Mouse (Mus musculus): ENCODE results near the gene Tmem50a. TPM values are rescaled to one million over a fixed set of nuclear protein-coding genes. Genes with fewer than 3 reads are reported as not detected.
A peak's percentile ranks its signal among the peaks of the same experiment; 100 is the strongest.

Gene Tmem50a
- polyA plus RNA-seq, 1 experiment from 2014 or later = 224 TPM

DNA sequence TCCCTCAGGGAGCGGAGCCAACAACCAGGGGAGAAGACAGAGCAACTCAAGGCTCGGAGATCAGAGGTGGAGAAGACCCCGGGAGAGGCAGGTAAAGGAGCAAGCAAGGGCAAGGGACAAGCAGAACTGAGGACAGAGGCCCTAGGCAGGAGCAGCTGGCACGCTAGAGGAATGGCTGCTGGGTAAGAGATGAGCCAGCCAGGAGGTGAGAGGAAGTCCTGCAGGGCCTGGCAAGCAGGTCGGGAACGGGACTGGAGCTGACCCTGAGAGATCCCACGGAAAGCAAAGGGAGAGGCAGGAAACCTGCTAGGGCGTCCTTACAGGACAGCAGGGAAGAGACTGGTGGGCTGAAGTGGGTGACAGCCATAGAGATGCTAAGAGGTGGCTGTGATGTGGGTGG lies 13.7 kb downstream of the Tmem50a start:
- 91% methylated on average over 8 of the region's 8 CpGs for WGBS
- no peaks in the 10 kb centered on the region for H3K9me3 ChIP-seq
- no peaks in the 10 kb centered on the region for H3K4me1 ChIP-seq (replicated peaks)
- H3K36me3 ChIP-seq = peaks cover 100% of the 10 kb centered on the region
- no peak for ATAC-seq (ENCODE audit: low read depth)
- no peak overlapping the region for H3K9ac ChIP-seq
- H3K27ac ChIP-seq (replicated peaks) = no peak overlapping the region
- H3K4me3 ChIP-seq = no peak overlapping the region
- H3K4me2 ChIP-seq = no peak overlapping the region
- H3K27me3 ChIP-seq = no peaks in the 10 kb centered on the region

DNA sequence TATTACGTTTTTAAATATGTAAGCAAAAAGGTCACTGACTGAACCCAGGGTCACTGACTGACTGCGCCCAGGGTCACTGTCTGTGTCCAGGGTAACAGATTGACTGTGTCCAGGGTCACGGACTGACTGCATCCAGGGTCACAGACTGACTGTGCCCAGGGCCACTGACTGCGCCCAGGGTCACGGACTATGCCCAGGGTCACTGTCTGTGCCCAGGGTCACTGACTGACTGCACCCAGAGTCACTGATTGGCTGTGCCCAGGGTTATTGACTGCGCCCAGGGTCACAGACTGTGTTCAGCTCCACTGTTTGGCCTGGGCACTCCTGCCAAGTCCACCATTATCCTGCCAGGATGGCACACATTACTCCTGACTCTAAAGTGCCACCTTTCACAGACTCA lies 17.6 kb downstream of the Tmem50a start:
- H3K27ac ChIP-seq (replicated peaks) = no peak overlapping the region
- no peak overlapping the region for H3K9ac ChIP-seq
- H3K27me3 ChIP-seq = no peaks in the 10 kb centered on the region
- no peaks in the 10 kb centered on the region for H3K9me3 ChIP-seq
- no peak overlapping the region for H3K4me2 ChIP-seq
- no peak for ATAC-seq (ENCODE audit: low read depth)
- 89% methylated on average over 6 of the region's 6 CpGs for WGBS
- H3K4me1 ChIP-seq (replicated peaks) = no peaks in the 10 kb centered on the region
- no peak overlapping the region for H3K4me3 ChIP-seq
- H3K36me3 ChIP-seq = peaks cover 79% of the 10 kb centered on the region

DNA sequence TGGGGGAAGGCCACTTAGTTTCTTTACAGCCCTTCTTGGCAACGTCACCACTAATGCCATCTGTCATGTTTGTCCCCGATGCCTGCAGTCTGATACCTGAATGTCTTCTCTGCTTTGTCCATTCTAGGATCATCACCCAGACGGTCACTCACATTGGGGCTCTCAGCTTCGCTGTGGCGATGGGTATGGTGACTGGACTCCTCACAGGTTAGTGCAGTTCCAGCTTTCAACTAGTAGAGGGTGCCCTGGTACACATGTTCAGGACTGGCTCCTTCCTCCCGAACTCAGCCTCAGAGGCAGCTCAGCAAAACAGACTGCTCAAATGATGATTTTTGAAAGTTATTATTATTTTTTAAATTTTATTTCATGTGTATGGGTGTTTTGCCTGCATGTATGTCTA lies 22.7 kb downstream of the Tmem50a start:
- 76% methylated on average over 6 of the region's 6 CpGs for WGBS
- ATAC-seq (ENCODE audit: low read depth) = no peak
- H3K27ac ChIP-seq (replicated peaks) = no peak overlapping the region
- H3K4me3 ChIP-seq = no peak overlapping the region
- H3K36me3 ChIP-seq = peaks cover 28% of the 10 kb centered on the region
- no peak overlapping the region for H3K9ac ChIP-seq
- 0 out of 2 replicates have a peak, but pooled peaks cover 5% of the 10 kb centered on the region for H3K9me3 ChIP-seq
- H3K4me2 ChIP-seq = no peak overlapping the region
- no peaks in the 10 kb centered on the region for H3K27me3 ChIP-seq
- no peaks in the 10 kb centered on the region for H3K4me1 ChIP-seq (replicated peaks)

DNA sequence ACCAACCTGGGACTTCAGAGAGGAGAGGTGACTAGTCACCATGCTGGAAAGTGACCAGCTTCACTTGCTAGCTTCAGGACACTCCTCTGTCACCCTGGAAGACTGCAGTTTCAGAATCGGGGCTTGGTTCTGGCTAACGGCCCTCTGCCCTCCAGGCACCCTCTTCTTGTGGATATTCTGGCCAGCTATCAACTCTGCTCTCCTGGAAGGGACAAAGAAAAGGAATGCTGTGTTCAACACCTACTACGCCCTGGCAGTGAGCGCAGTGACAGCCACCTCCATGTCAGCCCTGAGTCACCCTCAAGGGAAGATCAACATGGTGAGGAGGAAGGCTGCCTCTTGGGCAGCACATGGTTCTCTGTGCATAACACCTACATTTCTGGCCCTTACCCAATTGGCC lies 30.5 kb downstream of the Tmem50a start:
- H3K4me3 ChIP-seq = no peak overlapping the region
- ATAC-seq (ENCODE audit: low read depth) = no peak
- H3K27me3 ChIP-seq = no peaks in the 10 kb centered on the region
- 89% methylated on average over 4 of the region's 4 CpGs for WGBS
- H3K9ac ChIP-seq = no peak overlapping the region
- peaks cover 5% of the 10 kb centered on the region for H3K4me1 ChIP-seq (replicated peaks)
- no peak overlapping the region for H3K4me2 ChIP-seq
- H3K9me3 ChIP-seq = 0 out of 2 replicates have a peak, but pooled peaks cover 5% of the 10 kb centered on the region
- no peak overlapping the region for H3K27ac ChIP-seq (replicated peaks)
- H3K36me3 ChIP-seq = no peaks in the 10 kb centered on the region

DNA sequence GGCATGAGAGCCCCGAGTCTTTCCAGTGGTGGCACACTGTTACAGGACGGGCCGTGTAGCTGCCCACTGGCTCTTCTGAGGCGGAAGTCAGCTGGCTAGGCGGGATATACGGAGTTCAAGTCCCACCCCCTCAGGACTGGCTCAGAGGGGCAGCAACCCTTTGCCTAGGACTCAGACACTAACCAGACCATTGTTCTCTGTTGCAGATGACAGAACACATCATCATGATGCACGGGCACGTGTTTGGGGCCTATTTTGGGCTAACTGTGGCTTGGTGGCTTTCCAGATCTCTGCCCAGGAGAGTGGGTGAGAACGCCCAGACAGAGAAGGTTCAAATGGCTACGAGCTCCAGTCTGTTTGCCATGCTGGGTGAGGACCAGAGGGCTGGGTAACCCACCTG lies 31.0 kb downstream of the Tmem50a start:
- no peak for ATAC-seq (ENCODE audit: low read depth)
- Histone ChIP-seq H3K27ac (replicated peaks) (no peak overlapping the region), H3K9me3 (0 out of 2 replicates have a peak, but pooled peaks cover under 1% of the 10 kb centered on the region), H3K9ac (no peak overlapping the region), H3K4me3 (no peak overlapping the region), H3K4me2 (no peak overlapping the region), H3K27me3 (no peaks in the 10 kb centered on the region), H3K4me1 (replicated peaks) (peaks cover 9% of the 10 kb centered on the region), H3K36me3 (no peaks in the 10 kb centered on the region)
- 89% methylated on average over 10 of the region's 10 CpGs for WGBS

DNA sequence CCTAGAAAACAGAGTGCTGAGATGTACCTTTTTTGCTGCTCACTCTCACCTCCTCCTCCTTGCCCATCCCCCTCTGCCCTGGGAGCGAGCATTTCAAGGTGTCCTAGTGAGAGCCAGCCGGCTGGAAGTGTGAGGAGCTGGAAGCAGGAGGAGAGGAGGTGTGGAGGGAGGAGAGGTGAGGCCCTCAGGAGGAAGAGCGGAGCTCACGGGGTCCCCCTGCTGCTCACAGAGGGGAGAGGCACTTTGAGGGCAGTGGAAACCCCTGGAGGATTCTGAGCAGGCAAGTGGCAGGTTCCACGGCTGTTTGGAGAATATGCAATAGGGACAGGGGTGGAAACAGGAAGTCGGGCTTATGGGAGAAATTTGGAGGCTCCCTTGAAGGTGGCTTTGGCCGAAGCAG lies 31.6 kb downstream of the Tmem50a start:
- no peak for ATAC-seq (ENCODE audit: low read depth)
- Histone ChIP-seq H3K9ac (no peak overlapping the region), H3K4me1 (replicated peaks) (peaks cover 9% of the 10 kb centered on the region), H3K4me3 (no peak overlapping the region), H3K27ac (replicated peaks) (no peak overlapping the region), H3K4me2 (no peak overlapping the region), H3K36me3 (no peaks in the 10 kb centered on the region), H3K9me3 (no peaks in the 10 kb centered on the region), H3K27me3 (no peaks in the 10 kb centered on the region)
- WGBS = 37% methylated on average over 7 of the region's 7 CpGs

DNA sequence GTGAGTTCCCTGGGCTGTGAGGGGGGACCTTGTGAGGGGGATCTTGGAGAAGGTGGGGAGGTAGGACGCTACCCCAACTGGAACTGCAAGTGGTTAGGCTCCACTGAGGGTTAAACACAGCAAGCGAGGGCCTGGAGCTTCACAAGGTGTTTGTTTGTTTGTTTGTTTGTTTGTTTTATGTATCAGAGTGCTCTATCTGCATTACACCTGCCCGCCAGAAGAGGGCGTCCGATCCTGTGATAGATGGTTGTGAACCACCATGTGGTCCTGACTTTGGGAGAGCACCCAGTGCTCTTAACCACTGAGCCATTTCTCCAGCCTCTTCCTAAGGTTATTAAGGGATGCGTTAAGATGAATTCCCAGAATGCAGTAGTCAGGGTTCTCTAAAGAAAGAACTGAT lies 34.8 kb downstream of the Tmem50a start:
- Histone ChIP-seq H3K27ac (replicated peaks) (no peak overlapping the region), H3K9me3 (no peaks in the 10 kb centered on the region), H3K4me3 (peak overlapping the region; percentile 28), H3K4me1 (replicated peaks) (peaks cover 9% of the 10 kb centered on the region), H3K4me2 (peak overlapping the region; percentile 57), H3K36me3 (no peaks in the 10 kb centered on the region), H3K27me3 (no peaks in the 10 kb centered on the region), H3K9ac (0 out of 2 replicates have a peak overlapping the region, but pooled peaks have one; percentile 58)
- no peak for ATAC-seq (ENCODE audit: low read depth)
- WGBS = 34% methylated on average over 6 of the region's 6 CpGs

DNA sequence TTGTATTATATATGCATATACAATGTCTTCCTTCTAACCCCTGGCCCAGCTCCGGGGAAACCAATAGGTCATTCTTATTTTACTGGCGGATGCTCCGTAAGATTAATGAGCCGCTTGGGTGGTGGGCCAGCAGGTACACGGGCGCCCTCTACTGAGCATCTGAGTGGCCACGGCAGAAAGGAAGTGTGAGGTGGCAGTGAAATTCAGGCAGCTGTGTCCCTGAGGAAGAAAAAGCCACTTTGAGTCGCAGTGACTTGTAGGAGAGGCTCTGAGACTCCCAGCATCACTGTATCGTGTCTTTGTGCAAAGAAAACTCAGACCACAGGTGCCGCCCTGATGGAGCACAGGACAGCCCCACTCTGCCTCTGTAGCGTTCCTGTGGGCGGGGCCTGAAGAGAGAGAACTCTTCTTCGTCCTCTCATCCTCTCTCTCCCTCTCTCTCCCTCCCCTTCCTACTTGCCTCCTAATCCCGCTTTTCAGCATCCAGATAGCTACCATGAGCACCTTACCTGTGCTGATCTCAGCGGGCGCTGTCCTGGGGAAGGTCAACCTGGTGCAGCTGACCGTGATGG lies 35.3 kb downstream of the Tmem50a start:
- Histone ChIP-seq H3K4me2 (peak overlapping the region; percentile 57), H3K4me3 (peak overlapping the region; percentile 28), H3K27me3 (no peaks in the 10 kb centered on the region), H3K4me1 (replicated peaks) (peaks cover 9% of the 10 kb centered on the region), H3K9me3 (no peaks in the 10 kb centered on the region), H3K27ac (replicated peaks) (no peak overlapping the region), H3K9ac (peak overlapping the region; percentile 58; the same call in 1 of the 2 replicates), H3K36me3 (no peaks in the 10 kb centered on the region)
- ATAC-seq (ENCODE audit: low read depth) = no peak
- WGBS = 2% methylated on average over 17 of the region's 17 CpGs

DNA sequence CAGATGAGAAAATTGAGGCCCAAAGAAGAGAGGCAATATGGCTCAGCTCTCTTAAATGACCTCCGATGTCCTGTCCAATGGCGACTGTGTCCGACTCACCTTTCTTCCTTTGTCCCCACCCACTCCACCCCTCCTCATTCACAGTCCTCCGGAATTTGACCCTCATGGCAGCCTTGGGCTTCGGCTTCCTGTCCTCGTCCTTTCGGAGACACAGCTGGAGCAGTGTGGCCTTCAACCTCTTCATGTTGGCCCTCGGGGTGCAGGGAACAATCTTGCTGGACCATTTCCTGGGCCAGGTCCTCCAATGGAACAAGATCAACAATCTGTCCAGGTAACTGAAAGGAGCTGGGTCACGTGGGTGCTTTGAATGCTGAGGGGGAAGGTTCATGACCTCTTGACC lies 38.7 kb downstream of the Tmem50a start:
- Histone ChIP-seq H3K4me1 (replicated peaks) (peaks cover 9% of the 10 kb centered on the region), H3K27me3 (no peaks in the 10 kb centered on the region), H3K9me3 (no peaks in the 10 kb centered on the region), H3K9ac (no peak overlapping the region), H3K4me3 (no peak overlapping the region), H3K4me2 (no peak overlapping the region), H3K36me3 (no peaks in the 10 kb centered on the region), H3K27ac (replicated peaks) (no peak overlapping the region)
- no peak for ATAC-seq (ENCODE audit: low read depth)
- WGBS = 83% methylated on average over 9 of the region's 9 CpGs

DNA sequence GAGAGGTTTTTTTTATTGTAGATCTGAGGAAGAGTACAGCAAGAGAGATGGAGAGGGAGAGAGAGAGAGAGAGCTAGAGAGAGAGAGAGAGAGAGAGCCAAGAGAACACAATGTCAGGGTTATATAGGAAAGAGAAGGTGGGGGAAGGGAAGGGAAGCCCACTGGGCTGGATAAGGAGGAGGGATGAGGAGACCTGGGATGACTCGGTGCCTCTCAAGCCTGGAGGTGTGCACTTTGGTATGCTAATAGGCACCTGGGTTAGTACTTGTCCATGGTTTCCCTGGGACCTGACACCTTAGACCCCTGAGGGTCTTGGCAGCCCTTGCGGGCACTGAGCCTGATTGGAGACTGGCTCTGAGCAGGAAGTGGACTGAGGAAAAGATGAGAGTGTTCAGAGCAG lies 42.9 kb downstream of the Tmem50a start:
- no peak for ATAC-seq (ENCODE audit: low read depth)
- no peaks in the 10 kb centered on the region for H3K9me3 ChIP-seq
- H3K27ac ChIP-seq (replicated peaks) = no peak overlapping the region
- H3K27me3 ChIP-seq = peaks cover 33% of the 10 kb centered on the region
- no peak overlapping the region for H3K9ac ChIP-seq
- no peak overlapping the region for H3K4me2 ChIP-seq
- H3K36me3 ChIP-seq = no peaks in the 10 kb centered on the region
- WGBS = 46% methylated on average over 2 of the region's 2 CpGs
- peaks cover 4% of the 10 kb centered on the region; the same call in 1 of the 2 replicates for H3K4me1 ChIP-seq (replicated peaks)
- no peak overlapping the region for H3K4me3 ChIP-seq

DNA sequence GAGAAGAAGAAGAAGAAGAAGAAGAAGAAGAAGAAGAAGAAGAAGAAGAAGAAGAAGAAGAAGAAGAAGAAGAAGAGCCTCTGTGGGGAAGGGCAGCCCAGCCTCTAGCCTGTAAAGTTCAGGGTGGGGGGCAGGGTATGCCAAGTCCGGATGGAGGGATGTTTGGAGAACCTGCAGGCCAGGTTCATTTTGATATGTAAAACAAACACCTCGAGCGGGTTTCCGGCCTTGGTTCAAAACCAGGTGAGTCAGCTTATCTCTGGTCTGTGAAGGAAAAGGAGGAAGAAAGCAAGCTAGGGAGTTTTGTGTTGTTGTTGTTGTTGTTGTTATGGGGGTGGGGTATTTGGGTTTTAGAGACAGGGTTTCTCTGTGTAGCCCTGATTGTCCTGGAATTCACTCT lies 43.3 kb downstream of the Tmem50a start:
- 46% methylated on average over 4 of the region's 4 CpGs for WGBS
- no peaks in the 10 kb centered on the region for H3K9me3 ChIP-seq
- no peak overlapping the region for H3K27ac ChIP-seq (replicated peaks)
- no peak overlapping the region for H3K4me3 ChIP-seq
- no peak overlapping the region for H3K4me2 ChIP-seq
- H3K4me1 ChIP-seq (replicated peaks) = peaks cover 4% of the 10 kb centered on the region; the same call in 1 of the 2 replicates
- peaks cover 33% of the 10 kb centered on the region for H3K27me3 ChIP-seq
- ATAC-seq (ENCODE audit: low read depth) = no peak
- H3K9ac ChIP-seq = no peak overlapping the region
- H3K36me3 ChIP-seq = no peaks in the 10 kb centered on the region

DNA sequence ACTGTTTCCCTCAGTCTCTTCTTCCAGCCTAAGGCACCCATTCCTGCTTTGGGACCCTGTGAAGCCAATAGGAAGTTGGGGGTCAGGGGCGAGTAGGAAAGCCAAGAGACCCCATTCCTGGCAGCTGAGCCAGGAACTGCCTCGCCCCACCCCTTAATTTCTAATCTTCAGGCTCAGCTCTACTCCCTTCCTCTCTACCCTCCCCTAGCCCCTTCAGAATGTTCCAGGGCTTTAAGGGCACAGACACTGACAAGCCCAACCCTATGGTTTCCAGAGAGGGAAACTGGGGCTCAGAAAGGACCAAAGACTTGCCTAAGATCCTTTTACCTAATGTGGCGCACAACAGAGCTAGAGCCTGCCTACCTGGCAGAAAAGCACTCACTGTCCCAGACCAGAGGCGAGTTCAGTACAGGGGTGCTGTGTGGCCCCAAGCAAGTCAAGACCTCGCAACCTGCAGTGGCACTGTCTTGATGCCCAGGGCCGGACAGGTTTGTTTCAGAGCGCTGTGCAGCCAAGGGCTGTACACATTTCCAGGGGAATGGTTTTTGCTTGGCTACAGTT lies 44.9 kb downstream of the Tmem50a start:
- 55% methylated on average over 7 of the region's 7 CpGs for WGBS
- Histone ChIP-seq H3K9ac (no peak overlapping the region), H3K27me3 (peaks cover 33% of the 10 kb centered on the region), H3K4me1 (replicated peaks) (peaks cover 4% of the 10 kb centered on the region; the same call in 1 of the 2 replicates), H3K4me2 (0 out of 2 replicates have a peak overlapping the region, but pooled peaks have one; percentile 18), H3K27ac (replicated peaks) (no peak overlapping the region), H3K9me3 (no peaks in the 10 kb centered on the region), H3K4me3 (no peak overlapping the region), H3K36me3 (no peaks in the 10 kb centered on the region)
- ATAC-seq (ENCODE audit: low read depth) = no peak

Measured in neural tube, embryonic 13.5 days (tissue).